Comparison of ENCODE assay signal across 12 mouse cellular contexts in the genomic region with DNA sequence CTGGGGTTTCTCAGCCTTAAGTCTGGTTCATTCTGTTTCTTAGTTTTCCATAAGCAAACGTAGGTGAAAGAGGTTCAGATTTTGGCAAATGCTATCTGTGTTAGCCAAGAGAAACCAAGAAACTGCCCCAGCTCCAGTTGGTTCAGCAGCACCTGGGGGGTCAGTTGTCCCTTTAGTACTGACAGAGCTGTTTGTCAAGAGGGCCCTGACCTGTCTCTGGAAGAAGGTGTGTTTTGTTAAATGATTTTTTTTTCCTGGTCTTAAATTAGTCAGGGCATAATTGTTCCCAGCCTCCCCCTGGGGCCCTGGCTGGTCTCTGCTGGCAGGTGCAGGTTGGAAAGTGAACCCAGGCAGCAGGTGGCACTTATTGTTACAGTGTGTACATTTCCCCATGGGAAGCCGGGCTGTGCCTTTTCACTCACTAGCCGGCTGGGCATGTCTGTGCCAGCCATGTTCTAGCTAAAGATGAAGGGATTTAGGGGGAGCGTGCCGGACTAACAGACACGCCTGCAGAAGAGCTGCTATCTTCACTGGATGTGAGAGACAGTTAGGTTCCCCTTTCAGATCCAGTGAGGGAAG. TPM values are rescaled to one million over a fixed set of nuclear protein-coding genes. Genes with fewer than 3 reads are reported as not detected.
DNase-seq lines count a peak whose midpoint lies in the region; ATAC-seq and TF ChIP-seq lines count a peak whose summit lies in the region.
"Had no signal": no experiment of that assay in that cellular context is flagged by ENCODE, and none has a peak within 500 bp of the region (broad histone marks: within the 10 kb centered on the region; RNA-seq: fewer than 3 reads in every experiment).

No protein-coding gene starts in this region.

- peaks cover 40% of the 10 kb centered on the region for H3K4me1 ChIP-seq in hindbrain, embryonic 13.5 days (replicated peaks)
- H3K4me1 ChIP-seq in hindbrain, embryonic 11.5 days (replicated peaks; ENCODE audit: control insufficient read depth, insufficient read depth, low read length) = 0 out of 2 replicates have a peak, but pooled peaks cover 3% of the 10 kb centered on the region
- H3K4me1 ChIP-seq in lung, postnatal 0 days (ENCODE audit: insufficient read depth, low read depth, low read length) = peaks cover 22% of the 10 kb centered on the region; the same call in 1 of the 2 replicates
- H3K4me1 ChIP-seq in small intestine, adult 2 months (ENCODE audit: control insufficient read depth, insufficient read depth, insufficient read length, low read length) = peaks cover 52% of the 10 kb centered on the region

- TF ChIP-seq CTCF in lung, postnatal 0 days (IDR thresholded peaks at IDR 0.05) = no peak
- TF ChIP-seq CTCF in small intestine, adult 2 months (IDR thresholded peaks at IDR 0.05; ENCODE audit: extremely low read depth, insufficient read length, insufficient replicate concordance, low read depth, low read length) = no peak

- no peak overlapping the region for H3K4me2 ChIP-seq in hindbrain, embryonic 13.5 days
- no peak overlapping the region for H3K4me2 ChIP-seq in hindbrain, embryonic 11.5 days (replicated peaks; ENCODE audit: low read depth, low read length)
- no peak overlapping the region for H3K4me2 ChIP-seq in lung, postnatal 0 days (replicated peaks; ENCODE audit: low read depth, low read length)
- H3K4me2 ChIP-seq: liver, embryonic 11.5 days had no signal

- H3K4me3 ChIP-seq in hindbrain, embryonic 13.5 days = no peak overlapping the region
- H3K4me3 ChIP-seq in hindbrain, embryonic 11.5 days (ENCODE audit: low read depth, low read length) = no peak overlapping the region
- no peak overlapping the region for H3K4me3 ChIP-seq in lung, postnatal 0 days (ENCODE audit: low read depth, low read length)
- H3K4me3 ChIP-seq in small intestine, adult 2 months (ENCODE audit: low read depth, low read length) = no peak overlapping the region
- H3K4me3 ChIP-seq: megakaryocyte, embryonic 14.5 days had no signal

- TF ChIP-seq POLR2A in small intestine, adult 2 months (IDR thresholded peaks at IDR 0.05; ENCODE audit: low read depth, low read length) = no peak

- DNase-seq in hindbrain, embryonic 11.5 days (ENCODE audit: low spot score) = no peak
- DNase-seq in lung, postnatal 0 days (ENCODE audit: low spot score) = no peak
- DNase-seq in lung, postnatal 36 days = no peak
- DNase-seq in cerebellum, adult 9-11 months = peak; percentile 72
- DNase-seq in spleen, postnatal 4 days (ENCODE audit: low spot score in 2 of 2) = no peak
- no peak for DNase-seq in MN1 (ENCODE audit: low spot score)
- DNase-seq: kidney, postnatal 14 days had no signal

- no peak for ATAC-seq in hindbrain, embryonic 13.5 days (ENCODE audit: low FRiP score)
- ATAC-seq in hindbrain, embryonic 11.5 days (ENCODE audit: low FRiP score) = no peak
- no peak for ATAC-seq in lung, postnatal 0 days
- ATAC-seq: Patski had no signal

- WGBS in hindbrain, embryonic 13.5 days = 65% methylated on average over 6 of the region's 6 CpGs
- 85% methylated on average over 6 of the region's 6 CpGs for WGBS in hindbrain, embryonic 11.5 days
- WGBS in lung, postnatal 0 days = 67% methylated on average over 6 of the region's 6 CpGs
- WGBS in small intestine, adult 2 months = 35% methylated on average over 6 of the region's 6 CpGs

- H3K27ac ChIP-seq in hindbrain, embryonic 13.5 days = peak overlapping the region; percentile 55; the same call in 1 of the 2 replicates
- H3K27ac ChIP-seq in hindbrain, embryonic 11.5 days (ENCODE audit: low read depth, low read length) = no peak overlapping the region
- H3K27ac ChIP-seq in lung, postnatal 0 days (ENCODE audit: low read length) = peak overlapping the region; percentile 69; the same call in 1 of the 2 replicates
- H3K27ac ChIP-seq in small intestine, adult 2 months (ENCODE audit: insufficient read depth, low read depth, low read length) = peak overlapping the region; percentile 83

- H3K36me3 ChIP-seq in hindbrain, embryonic 13.5 days = peaks cover 17% of the 10 kb centered on the region
- no peaks in the 10 kb centered on the region for H3K36me3 ChIP-seq in hindbrain, embryonic 11.5 days (ENCODE audit: control insufficient read depth, insufficient read depth, low read length)
- 0 out of 2 replicates have a peak, but pooled peaks cover 4% of the 10 kb centered on the region for H3K36me3 ChIP-seq in lung, postnatal 0 days (ENCODE audit: insufficient read depth, low read length)
- H3K36me3 ChIP-seq in small intestine, adult 2 months (ENCODE audit: control insufficient read depth, insufficient read depth, low read length) = peaks cover 12% of the 10 kb centered on the region

- no peaks in the 10 kb centered on the region for H3K27me3 ChIP-seq in hindbrain, embryonic 13.5 days
- no peaks in the 10 kb centered on the region for H3K27me3 ChIP-seq in hindbrain, embryonic 11.5 days (ENCODE audit: control insufficient read depth, insufficient read depth, low read length)
- no peaks in the 10 kb centered on the region for H3K27me3 ChIP-seq in lung, postnatal 0 days (replicated peaks; ENCODE audit: insufficient read depth, low read length)
- no peaks in the 10 kb centered on the region for H3K27me3 ChIP-seq in small intestine, adult 2 months (ENCODE audit: control insufficient read depth, insufficient read depth, low read length)
- H3K27me3 ChIP-seq: megakaryocyte, embryonic 14.5 days; Patski had no signal

- no peaks in the 10 kb centered on the region for H3K9me3 ChIP-seq in hindbrain, embryonic 13.5 days
- H3K9me3 ChIP-seq in hindbrain, embryonic 11.5 days (ENCODE audit: control insufficient read depth, low read length) = no peaks in the 10 kb centered on the region
- H3K9me3 ChIP-seq in lung, postnatal 0 days (ENCODE audit: low read length) = no peaks in the 10 kb centered on the region
- H3K9me3 ChIP-seq: megakaryocyte, embryonic 14.5 days had no signal

- no peak overlapping the region for H3K9ac ChIP-seq in hindbrain, embryonic 13.5 days
- no peak overlapping the region for H3K9ac ChIP-seq in hindbrain, embryonic 11.5 days (ENCODE audit: low read depth, low read length)
- H3K9ac ChIP-seq in lung, postnatal 0 days (replicated peaks; ENCODE audit: low read depth) = no peak overlapping the region

- TF ChIP-seq EP300 in lung, postnatal 0 days (IDR thresholded peaks at IDR 0.05) = no peak

RNA-seq across cellular contexts. Expression of gene Abhd2, which starts 30.3 kb away (rescaled TPM):
- polyA plus RNA-seq in hindbrain, embryonic 13.5 days (2015; fragmentation: Nextera tagmentation; extraction: Ambion mirVana) = 17.3 and 19.5 TPM in 2 replicates
- polyA plus RNA-seq in hindbrain, embryonic 11.5 days (2014; fragmentation: Nextera tagmentation; extraction: Ambion mirVana) = 12.1 and 12.2 TPM in 2 replicates
- 22.8 and 25.2 TPM in 2 replicates for polyA plus RNA-seq in lung, postnatal 0 days (2015; fragmentation: Nextera tagmentation; extraction: Ambion mirVana)
- 40.6 and 103 TPM in 2 replicates for polyA plus RNA-seq in small intestine, adult 2 months (2012; rRNA removed)
